Mouse (Mus musculus) heart, postnatal 0 days (tissue): ENCODE measurements around the gene Uty. TPM values are rescaled to one million over a fixed set of nuclear protein-coding genes. Genes with fewer than 3 reads are reported as not detected.

Experiments used
- ATAC-seq: fragments of 200-750 bp; cut with Nextera tagmentation; 2 replicates; pipeline ENCODE4 v1.8.0; 2017; ENCODE audit warnings: low read depth, moderate number of reproducible peaks, moderate library complexity; ENCODE audit not compliant: insufficient read depth
- DNase-seq: peaks from one replicate; pipeline ENCODE4 v3.0.0-alpha.2; 2016; ENCODE audit warnings: low spot score
- H3K27ac ChIP-seq: fragments of 300-500 bp; sonication (generic); 2 replicates; pipeline ENCODE4 v1.5.1; 2014; ENCODE audit warnings: low read depth, mild to moderate bottlenecking
- H3K27me3 ChIP-seq: fragments of 300-500 bp; sonication (generic); 2 replicates; pipeline ENCODE4 v1.6.1; 2014; ENCODE audit warnings: low read length, mixed read lengths; ENCODE audit not compliant: control insufficient read depth, insufficient read depth
- H3K36me3 ChIP-seq: fragments of 300-500 bp; sonication (generic); replicated peaks from 2 replicates; pipeline ENCODE4 v1.6.1; 2014; ENCODE audit warnings: low read length, mixed read lengths; ENCODE audit not compliant: control insufficient read depth, insufficient read depth
- H3K4me1 ChIP-seq: fragments of 300-500 bp; sonication (generic); 2 replicates; pipeline ENCODE4 v1.6.1; 2014; ENCODE audit warnings: antibody characterized with exemption; ENCODE audit not compliant: control insufficient read depth, insufficient read depth
- H3K4me2 ChIP-seq: fragments of 300-500 bp; sonication (generic); 2 replicates; pipeline ENCODE4 v1.6.1; 2014; ENCODE audit warnings: low read depth, mild to moderate bottlenecking, low read length, moderate library complexity
- H3K4me3 ChIP-seq: fragments of 300-500 bp; sonication (generic); 2 replicates; pipeline ENCODE4 v1.5.1; 2014; ENCODE audit warnings: low read depth, low read length
- H3K9ac ChIP-seq: fragments of 300-500 bp; sonication (generic); replicated peaks from 2 replicates; pipeline ENCODE4 v1.6.1; 2014; ENCODE audit warnings: low read depth, low read length, mixed read lengths
- H3K9me3 ChIP-seq: fragments of 300-500 bp; sonication (generic); replicated peaks from 2 replicates; pipeline ENCODE4 v1.6.1; 2016; ENCODE audit warnings: low read length; ENCODE audit not compliant: control insufficient read depth
- CTCF ChIP-seq: IDR thresholded peaks from 2 replicates; pipeline ENCODE4 v1.5.1; 2016; ENCODE audit warnings: antibody characterized with exemption, control low read depth, low read depth
- EP300 ChIP-seq: IDR thresholded peaks from 2 replicates; pipeline ENCODE4 v1.6.1; 2016; ENCODE audit warnings: antibody characterized with exemption, low read depth
- WGBS: fragments of 180-500 bp; shearing (Covaris S2); extraction: QIAGEN DNeasy Blood & Tissue Kit; methylation state at CpG from one replicate; pipeline ENCODE4 v1.1.7; 2014; 5-methylcytosine and 5-hydroxymethylcytosine counted together
- polyA plus RNA-seq: library from polyadenylated mRNA; unstranded; fragments of >200 nt; fragmentation: Nextera tagmentation; extraction: Ambion mirVana; gene quantifications from 2 replicates; pipeline ENCODE4 v1.2.1, GENCODE M21; 2015
- total RNA-seq: library from RNA; depleted of rRNA; stranded (reverse); fragments of >200 nt; gene quantifications from 2 replicates; pipeline ENCODE4 v1.2.3, GENCODE M21; 2014; ENCODE audit warnings: low replicate concordance; rRNA removed

Uty gene
- total RNA-seq (11.4 and 17.1 TPM in 2 replicates), polyA plus RNA-seq (not detected in 2 replicates)

GRCm38 (mm10) chrY:1245426-1245863 is at the start of gene Uty:
TSS of gene Uty (minus strand) at chrY:1245759.
- Histone ChIP-seq H3K27me3 (no peaks in the 10 kb centered on the region), H3K4me1 (no peaks in the 10 kb centered on the region), H3K27ac (peak within 1 kb of the TSS; percentile 76), H3K4me2 (peak within 1 kb of the TSS; percentile 46), H3K9me3 (no peaks in the 10 kb centered on the region), H3K4me3 (peak within 1 kb of the TSS; percentile 51), H3K9ac (peak within 1 kb of the TSS; percentile 40; the same call in 1 of the 2 replicates), H3K36me3 (no peaks in the 10 kb centered on the region)
- ATAC-seq: peak; percentile 86
- 0% methylated on average over 20 of the region's 21 CpGs for WGBS
- peak; percentile 68 for DNase-seq
- TF ChIP-seq CTCF (no peak), EP300 (no peak)

- no peaks in the 10 kb centered on the region for H3K27me3 ChIP-seq
- no peaks in the 10 kb centered on the region for H3K36me3 ChIP-seq
- no peak overlapping the region for H3K4me2 ChIP-seq
- H3K9ac ChIP-seq: no peak overlapping the region
- no peaks in the 10 kb centered on the region for H3K9me3 ChIP-seq
- H3K4me3 ChIP-seq: no peak overlapping the region
- TF ChIP-seq EP300 (no peak), CTCF (no peak)
- DNase-seq (no peak), ATAC-seq (no peak)
- H3K27ac ChIP-seq: no peak overlapping the region
- no peaks in the 10 kb centered on the region for H3K4me1 ChIP-seq
Observed at GRCm38 (mm10) chrY:1293708-1294107, 48.1 kb upstream of the Uty start.

- peak within 1 kb of the TSS; percentile 46 for H3K9ac ChIP-seq
- ATAC-seq (peak; percentile 95), DNase-seq (peak; percentile 62)
- H3K27me3 ChIP-seq: no peaks in the 10 kb centered on the region
- no peaks in the 10 kb centered on the region for H3K9me3 ChIP-seq
- H3K4me1 ChIP-seq: no peaks in the 10 kb centered on the region
- TF ChIP-seq CTCF (no peak), EP300 (no peak)
- H3K4me3 ChIP-seq: peak within 1 kb of the TSS; percentile 50
- peak within 1 kb of the TSS; percentile 78 for H3K27ac ChIP-seq
- 3% methylated on average over 23 of the region's 31 CpGs for WGBS
- H3K4me2 ChIP-seq: peak within 1 kb of the TSS; percentile 48
- no peaks in the 10 kb centered on the region for H3K36me3 ChIP-seq
Observed at GRCm38 (mm10) chrY:1286171-1286795, 40.7 kb upstream of the Uty start, which contains the start of gene Ddx3y. TSS of gene Ddx3y (minus strand) at chrY:1286629.

- no peaks in the 10 kb centered on the region for H3K27me3 ChIP-seq
- ATAC-seq (peak; percentile 41), DNase-seq (peak; percentile 5)
- TF ChIP-seq CTCF (no peak), EP300 (no peak)
- H3K4me3 ChIP-seq: peak overlapping the region; percentile 50
- no peaks in the 10 kb centered on the region for H3K4me1 ChIP-seq
- peak overlapping the region; percentile 78 for H3K27ac ChIP-seq
- peak overlapping the region; percentile 46 for H3K9ac ChIP-seq
- no peaks in the 10 kb centered on the region for H3K36me3 ChIP-seq
- 1% methylated on average over 11 of the region's 12 CpGs for WGBS
- peak overlapping the region; percentile 48 for H3K4me2 ChIP-seq
- H3K9me3 ChIP-seq: no peaks in the 10 kb centered on the region
Observed at GRCm38 (mm10) chrY:1285735-1286134, 40.2 kb upstream of the Uty start.

GRCm38 (mm10) chrY:1246117-1246516 is 558 bp upstream of the Uty start:
- Histone ChIP-seq H3K27me3 (no peaks in the 10 kb centered on the region), H3K4me1 (no peaks in the 10 kb centered on the region), H3K36me3 (no peaks in the 10 kb centered on the region), H3K4me2 (peak overlapping the region; percentile 28), H3K9ac (no peak overlapping the region), H3K4me3 (no peak overlapping the region), H3K9me3 (no peaks in the 10 kb centered on the region), H3K27ac (no peak overlapping the region)
- ATAC-seq (no peak), DNase-seq (no peak)
- no peak for TF ChIP-seq CTCF
- TF ChIP-seq EP300: no peak
- WGBS: 52% methylated on average over 5 of the region's 6 CpGs
